Mouse (Mus musculus) adrenal gland, postnatal 14 days (tissue): ENCODE data around the gene Tars2. TPM values are rescaled to one million over a fixed set of nuclear protein-coding genes. Genes with fewer than 3 reads are reported as not detected.
"Not testable (repeated sequence)": the region's sequence is repeated elsewhere in the genome, so short reads cannot be mapped to it uniquely, and the experiment has no call there.

ENCODE experiments used
- DNase-seq: peaks from one replicate; pipeline ENCODE4 v3.0.0; 2021; ENCODE audit warnings: mixed read lengths
- microRNA-seq, 2 experiments: library from miRNA; unstranded; fragments of <30 nt; microRNA quantifications; one replicate each; pipeline ENCODE4 v1.2.0; 2021
- total RNA-seq: library from RNA; stranded (reverse); gene quantifications from 2 replicates; pipeline ENCODE4 v1.2.3, GENCODE M21; 2021

The Tars2 gene
- total RNA-seq, 1 experiment from 2014 or later: 49.6 TPM

DNA sequence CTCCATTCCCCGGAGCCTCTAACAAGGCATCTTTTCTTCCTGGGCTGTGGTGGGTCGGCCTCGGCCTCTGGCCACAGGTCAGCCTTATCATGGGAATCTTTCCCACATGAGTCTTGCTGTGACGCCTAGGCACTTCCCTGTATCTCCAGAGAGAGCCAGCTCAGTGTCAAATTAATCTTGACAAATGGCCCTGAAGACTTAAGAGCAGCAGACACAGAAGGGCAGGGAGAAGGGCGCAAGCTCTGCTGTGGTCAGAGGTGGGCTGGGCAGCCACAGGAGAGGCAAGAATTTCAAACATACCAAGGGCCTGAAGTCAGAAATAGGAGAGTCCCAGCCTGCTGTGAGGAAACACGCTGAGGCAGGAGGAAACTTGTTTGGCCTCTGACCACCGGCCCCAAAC lies 63.6 kb downstream of the Tars2 start:
- peak; percentile 72 for DNase-seq

DNA sequence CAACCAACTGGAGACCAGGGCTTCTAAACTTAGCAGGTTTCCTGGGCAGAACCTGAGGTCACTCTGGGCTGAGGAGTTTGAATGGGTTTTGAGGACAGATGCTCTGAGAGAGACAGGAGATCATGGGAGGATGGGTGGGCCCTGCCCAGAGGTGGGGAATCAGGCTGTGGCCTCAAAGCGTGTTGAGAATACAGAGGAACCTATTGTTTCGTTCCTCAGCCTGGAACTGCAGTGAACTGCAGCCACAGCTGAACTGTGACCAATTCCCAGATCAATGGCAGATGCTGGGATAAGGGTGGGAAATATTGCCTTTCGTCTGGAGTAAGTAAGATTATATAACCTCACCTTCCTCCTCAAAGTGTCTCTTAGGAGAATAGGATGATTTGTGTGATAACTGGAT lies 64.2 kb downstream of the Tars2 start:
- no peak for DNase-seq

GRCm38 (mm10) chr3:95694808-95695703 lies 65.0 kb downstream of the Tars2 start:
- no peak for DNase-seq

- DNase-seq: peak; percentile 44
Observed at GRCm38 (mm10) chr3:95693821-95694807, 65.9 kb downstream of the Tars2 start.

- DNase-seq: no peak
Observed at GRCm38 (mm10) chr3:95692677-95693076, 67.3 kb downstream of the Tars2 start.

DNA sequence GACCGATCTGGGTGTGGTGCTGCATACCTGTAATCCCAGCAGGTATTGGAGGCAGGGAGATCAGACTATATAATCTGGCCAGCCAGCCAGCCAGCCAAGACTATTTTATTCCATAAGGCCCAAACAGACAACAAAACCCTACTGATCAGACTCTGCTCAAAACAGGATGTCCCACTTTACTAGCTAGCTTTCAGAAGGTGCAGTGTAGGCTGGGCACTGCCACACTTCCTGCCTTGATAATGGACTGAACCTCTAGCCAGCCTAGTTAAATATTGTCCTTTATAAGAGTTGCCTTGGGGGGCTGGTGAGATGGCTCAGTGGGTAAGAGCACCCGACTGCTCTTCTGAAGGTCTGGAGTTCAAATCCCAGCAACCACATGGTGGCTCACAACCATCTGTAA lies 69.5 kb downstream of the Tars2 start:
- not testable (repeated sequence) for DNase-seq

Small RNA genes lying within 50 kb of the gene (microRNA-seq; reads per million reads assigned to microRNA genes)
- gene Mir7014: 0.43 to 0.76 reads per million in 2 experiments

Other genes starting within 250 kb of the Tars2 start
- gene Ctss, start 233.4 kb downstream of the Tars2 start, total RNA-seq: 15.2 and 28.4 TPM in 2 replicates
- gene Hormad1, start 200.5 kb downstream of the Tars2 start, total RNA-seq: not detected in 2 replicates
- 33.6 and 35.9 TPM in 2 replicates for gene Golph3l, start 171.3 kb downstream of the Tars2 start, total RNA-seq
- 72.6 and 74.5 TPM in 2 replicates for gene Ensa, start 135.2 kb downstream of the Tars2 start, total RNA-seq
- gene Mcl1, start 101.4 kb downstream of the Tars2 start, total RNA-seq: 151 and 187 TPM in 2 replicates
- gene Adamtsl4, start 72.3 kb downstream of the Tars2 start, total RNA-seq: 6.6 and 8.4 TPM in 2 replicates
- gene Ecm1, start 20.6 kb downstream of the Tars2 start, total RNA-seq: 188 and 208 TPM in 2 replicates
- gene Rprd2, start 58.7 kb upstream of the Tars2 start, total RNA-seq: 47.4 and 51.5 TPM in 2 replicates
- gene Prpf3, start 95.7 kb upstream of the Tars2 start, total RNA-seq: 23.0 and 27.2 TPM in 2 replicates
- 289 and 301 TPM in 2 replicates for gene Mrps21, start 111.3 kb upstream of the Tars2 start, total RNA-seq
- gene Ciart, start 122.0 kb upstream of the Tars2 start, total RNA-seq: 2.6 and 3.9 TPM in 2 replicates
- 21.1 and 32.7 TPM in 2 replicates for gene BC028528, start 131.8 kb upstream of the Tars2 start, total RNA-seq
- gene Aph1a, start 133.8 kb upstream of the Tars2 start, total RNA-seq: 165 and 175 TPM in 2 replicates
- 20.1 and 20.3 TPM in 2 replicates for gene Car14, start 144.5 kb upstream of the Tars2 start, total RNA-seq
- 94.6 and 102 TPM in 2 replicates for gene Anp32e, start 169.0 kb upstream of the Tars2 start, total RNA-seq
- gene Plekho1, start 235.8 kb upstream of the Tars2 start, total RNA-seq: 29.4 and 47.2 TPM in 2 replicates